Mouse (Mus musculus) adrenal gland, adult (tissue): ENCODE data around the gene Ipo8.

Source experiments
- DNase-seq, 2 experiments: peaks; one replicate each; pipeline ENCODE4 v3.0.0; 2022 to 2023; ENCODE audit warnings: low spot score in 1 of 2; ENCODE audit not compliant: inconsistent age in 2 of 2

Gene Ipo8

GRCm38 (mm10) chr6:148761967-148762712 lies 69.1 kb downstream of the Ipo8 start:
- DNase-seq = peak in 1 of 2 experiments; percentile 14

- no peak for DNase-seq
Measured at GRCm38 (mm10) chr6:148761475-148761874, 69.8 kb downstream of the Ipo8 start.

GRCm38 (mm10) chr6:148756535-148756934 lies 74.7 kb downstream of the Ipo8 start:
- no peak for DNase-seq

- peak in 1 of 2 experiments; percentile 33 for DNase-seq
Measured at GRCm38 (mm10) chr6:148751400-148751799, 79.9 kb downstream of the Ipo8 start.

GRCm38 (mm10) chr6:148750183-148750582 lies 81.1 kb downstream of the Ipo8 start:
- peak in 1 of 2 experiments; percentile 31 for DNase-seq

GRCm38 (mm10) chr6:148740521-148741226 lies 90.6 kb downstream of the Ipo8 start:
- DNase-seq = peak; percentile 19 to 62

- DNase-seq = no peak
Measured at GRCm38 (mm10) chr6:148736390-148736789, 94.9 kb downstream of the Ipo8 start.

GRCm38 (mm10) chr6:148734012-148734411 lies 97.3 kb downstream of the Ipo8 start:
- no peak for DNase-seq

GRCm38 (mm10) chr6:148732920-148733319 lies 98.3 kb downstream of the Ipo8 start:
- DNase-seq = no peak

- no peak for DNase-seq
Measured at GRCm38 (mm10) chr6:148728571-148728970, 102.7 kb downstream of the Ipo8 start.

- DNase-seq = peak; percentile 12 to 75
Measured at GRCm38 (mm10) chr6:148727871-148728524, 103.3 kb downstream of the Ipo8 start.

- no peak for DNase-seq
Measured at GRCm38 (mm10) chr6:148724453-148724852, 106.8 kb downstream of the Ipo8 start.
